Mouse (Mus musculus) lung, embryonic 14.5 days (tissue): ENCODE measurements around the gene Katnb1. TPM values are rescaled to one million over a fixed set of nuclear protein-coding genes. Genes with fewer than 3 reads are reported as not detected.

Source experiments
- ATAC-seq: fragments of 200-750 bp; cut with Nextera tagmentation; 2 replicates; pipeline ENCODE4 v1.8.0; 2017; ENCODE audit warnings: mild to moderate bottlenecking, moderate TSS enrichment, moderate library complexity; ENCODE audit not compliant: insufficient read depth
- DNase-seq: peaks from one replicate; pipeline ENCODE4 v3.0.0-alpha.2; 2015
- H3K27ac ChIP-seq: fragments of 300-500 bp; sonication (generic); 2 replicates; pipeline ENCODE4 v1.5.1; 2014; ENCODE audit warnings: low read depth, mild to moderate bottlenecking, moderate library complexity
- H3K27me3 ChIP-seq: fragments of 300-500 bp; sonication (generic); 2 replicates; pipeline ENCODE4 v1.6.1; 2014; ENCODE audit warnings: low read length, control low read depth; ENCODE audit not compliant: insufficient read depth
- H3K36me3 ChIP-seq: fragments of 300-500 bp; sonication (generic); 2 replicates; pipeline ENCODE4 v1.6.1; 2014; ENCODE audit warnings: control low read depth; ENCODE audit not compliant: insufficient read depth
- H3K4me1 ChIP-seq: fragments of 300-500 bp; sonication (generic); 2 replicates; pipeline ENCODE4 v1.6.1; 2014; ENCODE audit warnings: antibody characterized with exemption, control low read depth; ENCODE audit not compliant: insufficient read depth
- H3K4me2 ChIP-seq: fragments of 300-500 bp; sonication (generic); 2 replicates; pipeline ENCODE4 v1.6.1; 2014; ENCODE audit warnings: mild to moderate bottlenecking
- H3K4me3 ChIP-seq: fragments of 300-500 bp; sonication (generic); 2 replicates; pipeline ENCODE4 v1.5.1; 2014; ENCODE audit warnings: low read depth, low read length
- H3K9ac ChIP-seq: fragments of 300-500 bp; sonication (generic); 2 replicates; pipeline ENCODE4 v1.6.1; 2014
- H3K9me3 ChIP-seq: fragments of 300-500 bp; sonication (generic); 2 replicates; pipeline ENCODE4 v1.6.1; 2016; ENCODE audit warnings: low read depth, low read length, control low read depth
- CTCF ChIP-seq: IDR thresholded peaks from 2 replicates; pipeline ENCODE4 v1.5.1; 2016; ENCODE audit warnings: antibody characterized with exemption, low read depth
- WGBS: fragments of 180-500 bp; shearing (Covaris S2); extraction: QIAGEN DNeasy Blood & Tissue Kit; methylation state at CpG from one replicate; pipeline ENCODE4 v1.1.7; 2014; 5-methylcytosine and 5-hydroxymethylcytosine counted together
- polyA plus RNA-seq: library from polyadenylated mRNA; unstranded; fragments of >200 nt; fragmentation: Nextera tagmentation; extraction: Ambion mirVana; gene quantifications from 2 replicates; pipeline ENCODE4 v1.2.1, GENCODE M21; 2014

Katnb1 gene
- polyA plus RNA-seq, 1 experiment from 2014 or later, result 23.1 TPM

DNA sequence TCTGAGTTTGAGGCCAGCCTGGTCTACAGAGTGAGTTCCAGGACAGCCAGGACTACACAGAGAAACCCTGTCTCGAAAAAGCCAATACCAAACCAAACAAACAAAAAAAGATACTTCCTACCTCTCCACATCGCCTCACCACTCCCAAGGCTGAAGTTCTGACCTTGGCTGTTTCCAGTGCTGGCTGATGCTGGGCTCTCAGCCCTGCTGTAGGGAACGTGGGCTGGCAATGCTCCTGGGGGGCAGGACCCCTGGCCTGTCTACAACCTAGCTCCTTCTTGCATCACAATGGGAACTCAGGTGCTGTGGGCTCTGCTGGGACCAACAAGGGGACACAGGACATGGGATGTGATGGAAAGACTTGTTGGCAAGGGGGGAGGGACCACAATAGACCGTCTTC is 32.1 kb downstream of the Katnb1 start:
- H3K36me3 ChIP-seq, result peaks cover 11% of the 10 kb centered on the region; the same call in 1 of the 2 replicates
- no peaks in the 10 kb centered on the region for H3K27me3 ChIP-seq
- no peak overlapping the region for H3K4me3 ChIP-seq
- H3K9ac ChIP-seq, result no peak overlapping the region
- ATAC-seq (no peak), DNase-seq (no peak)
- no peaks in the 10 kb centered on the region for H3K4me1 ChIP-seq
- no peak overlapping the region for H3K4me2 ChIP-seq
- H3K27ac ChIP-seq, result no peak overlapping the region
- 72% methylated on average over 4 of the region's 4 CpGs for whole genome bisulfite sequencing
- no peak for TF ChIP-seq CTCF
- H3K9me3 ChIP-seq, result no peaks in the 10 kb centered on the region

DNA sequence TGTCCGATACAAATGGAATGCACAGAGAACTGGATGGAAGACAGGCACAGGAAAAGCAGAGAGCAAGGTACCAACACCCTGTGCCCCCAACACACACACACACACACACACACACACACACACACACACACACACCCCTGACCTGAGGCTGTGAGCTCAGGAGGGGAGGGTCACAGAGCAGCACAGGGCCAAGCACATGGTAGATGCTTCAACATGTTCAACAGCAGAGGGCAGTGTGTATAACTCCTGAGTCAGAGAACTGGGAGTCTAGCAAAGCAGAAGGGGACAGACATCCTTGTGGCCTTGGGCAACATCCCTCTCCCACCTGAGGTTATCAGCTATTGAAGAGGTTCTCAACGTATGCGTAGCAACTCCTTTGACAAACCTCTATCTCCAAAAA is 32.8 kb downstream of the Katnb1 start:
- TF ChIP-seq CTCF, result peak; percentile 77
- H3K4me1 ChIP-seq, result no peaks in the 10 kb centered on the region
- H3K27me3 ChIP-seq, result no peaks in the 10 kb centered on the region
- DNase-seq, result peak; percentile 71
- ATAC-seq, result peak; percentile 54; the same call in 1 of the 2 replicates
- no peaks in the 10 kb centered on the region for H3K9me3 ChIP-seq
- no peak overlapping the region for H3K4me2 ChIP-seq
- no peak overlapping the region for H3K9ac ChIP-seq
- 0 out of 2 replicates have a peak, but pooled peaks cover 6% of the 10 kb centered on the region for H3K36me3 ChIP-seq
- WGBS, result 78% methylated on average over 3 of the region's 3 CpGs
- no peak overlapping the region for H3K27ac ChIP-seq
- H3K4me3 ChIP-seq, result no peak overlapping the region

GRCm38 (mm10) chr8:95123455-95123854 is 42.5 kb downstream of the Katnb1 start:
- no peak overlapping the region for H3K4me3 ChIP-seq
- ATAC-seq, result no peak
- no peaks in the 10 kb centered on the region for H3K9me3 ChIP-seq
- H3K4me1 ChIP-seq, result no peaks in the 10 kb centered on the region
- 90% methylated on average over 5 of the region's 5 CpGs for WGBS
- no peak overlapping the region for H3K9ac ChIP-seq
- no peak overlapping the region for H3K27ac ChIP-seq
- no peak overlapping the region for H3K4me2 ChIP-seq
- DNase-seq, result no peak
- no peaks in the 10 kb centered on the region for H3K27me3 ChIP-seq
- peaks cover 9% of the 10 kb centered on the region; the same call in 1 of the 2 replicates for H3K36me3 ChIP-seq
- peak; percentile 32 for TF ChIP-seq CTCF

DNA sequence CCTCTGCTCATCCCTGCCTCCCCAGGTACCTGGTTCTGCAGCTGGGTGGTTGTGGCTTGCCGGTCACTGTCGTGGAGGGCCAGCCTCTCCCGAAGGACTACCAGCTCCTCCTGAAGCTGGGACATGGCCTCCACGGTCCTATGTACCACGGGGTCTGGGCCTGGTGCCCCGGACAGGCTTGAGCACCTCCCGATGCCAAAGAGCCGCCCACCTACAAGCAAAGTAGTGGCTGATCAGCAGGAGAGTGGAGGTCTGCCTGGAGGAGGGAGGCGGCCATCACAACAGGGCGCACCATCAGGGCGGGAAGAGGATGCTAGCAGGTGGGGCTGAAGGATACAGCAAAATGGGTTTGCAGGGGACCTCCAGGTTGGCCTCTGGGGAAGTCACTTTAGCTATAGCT is 45.5 kb downstream of the Katnb1 start:
- no peak for ATAC-seq
- no peak for DNase-seq
- no peak for TF ChIP-seq CTCF
- H3K9ac ChIP-seq, result no peak overlapping the region
- H3K36me3 ChIP-seq, result peaks cover 10% of the 10 kb centered on the region; the same call in 1 of the 2 replicates
- no peaks in the 10 kb centered on the region for H3K4me1 ChIP-seq
- no peaks in the 10 kb centered on the region for H3K27me3 ChIP-seq
- no peaks in the 10 kb centered on the region for H3K9me3 ChIP-seq
- 85% methylated on average over 11 of the region's 11 CpGs for WGBS
- H3K4me2 ChIP-seq, result no peak overlapping the region
- H3K27ac ChIP-seq, result no peak overlapping the region
- H3K4me3 ChIP-seq, result no peak overlapping the region

DNA sequence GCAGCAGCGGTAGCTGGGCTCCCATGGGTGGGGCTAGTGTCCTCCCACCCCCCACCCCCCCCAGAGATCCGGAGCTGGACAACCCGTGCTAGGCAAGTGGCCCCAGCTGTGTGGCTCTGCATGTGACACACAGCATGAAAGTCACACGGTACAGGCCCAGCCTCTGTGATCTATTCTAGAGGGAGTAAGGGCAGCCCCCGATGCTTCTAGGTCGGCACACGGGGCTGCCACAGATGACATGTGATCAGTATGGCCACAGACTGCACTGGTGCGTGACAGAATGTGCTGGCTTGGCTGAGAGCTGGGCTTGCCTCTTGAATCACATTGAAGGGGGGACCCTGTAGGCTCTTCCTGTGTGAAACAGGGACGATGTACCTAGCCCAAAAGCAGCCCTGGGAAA is 46.7 kb downstream of the Katnb1 start:
- Histone ChIP-seq H3K9me3 (no peaks in the 10 kb centered on the region), H3K36me3 (peaks cover 12% of the 10 kb centered on the region; the same call in 1 of the 2 replicates), H3K4me1 (no peaks in the 10 kb centered on the region), H3K4me3 (no peak overlapping the region), H3K4me2 (no peak overlapping the region), H3K9ac (no peak overlapping the region), H3K27ac (no peak overlapping the region), H3K27me3 (no peaks in the 10 kb centered on the region)
- 71% methylated on average over 9 of the region's 9 CpGs for WGBS
- TF ChIP-seq CTCF, result no peak
- DNase-seq, result no peak
- ATAC-seq, result no peak

DNA sequence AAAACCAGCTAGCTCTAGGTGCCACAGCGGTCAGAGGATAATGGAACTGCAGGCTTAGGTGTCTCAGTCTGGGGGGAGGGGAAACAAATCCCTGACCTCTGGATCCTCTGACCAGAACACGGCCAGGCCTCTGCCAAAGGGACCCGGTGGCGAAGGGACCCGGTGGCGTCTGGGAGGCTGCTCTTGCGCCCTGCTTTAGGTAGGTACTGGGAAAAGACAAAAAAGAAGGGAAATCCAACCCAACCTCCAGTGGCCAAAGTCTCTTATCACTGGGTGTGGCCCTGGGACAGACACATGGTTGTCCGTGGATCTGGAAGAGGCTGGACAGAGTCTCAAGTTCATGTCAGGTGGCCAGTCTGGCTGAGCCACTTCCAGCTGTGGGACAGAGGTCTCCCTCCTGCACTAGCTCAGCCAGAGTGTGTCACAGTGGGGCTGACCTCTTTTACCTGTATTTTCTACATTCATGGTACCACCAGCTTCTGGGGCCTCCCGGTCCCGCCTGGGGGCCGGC is 47.8 kb downstream of the Katnb1 start:
- H3K27me3 ChIP-seq, result no peaks in the 10 kb centered on the region
- H3K36me3 ChIP-seq, result peaks cover 16% of the 10 kb centered on the region; the same call in 1 of the 2 replicates
- DNase-seq, result no peak
- H3K4me3 ChIP-seq, result no peak overlapping the region
- ATAC-seq, result no peak
- no peak overlapping the region for H3K27ac ChIP-seq
- H3K9me3 ChIP-seq, result no peaks in the 10 kb centered on the region
- no peak overlapping the region for H3K4me2 ChIP-seq
- H3K4me1 ChIP-seq, result no peaks in the 10 kb centered on the region
- TF ChIP-seq CTCF, result no peak
- H3K9ac ChIP-seq, result no peak overlapping the region
- WGBS, result 85% methylated on average over 11 of the region's 11 CpGs

DNA sequence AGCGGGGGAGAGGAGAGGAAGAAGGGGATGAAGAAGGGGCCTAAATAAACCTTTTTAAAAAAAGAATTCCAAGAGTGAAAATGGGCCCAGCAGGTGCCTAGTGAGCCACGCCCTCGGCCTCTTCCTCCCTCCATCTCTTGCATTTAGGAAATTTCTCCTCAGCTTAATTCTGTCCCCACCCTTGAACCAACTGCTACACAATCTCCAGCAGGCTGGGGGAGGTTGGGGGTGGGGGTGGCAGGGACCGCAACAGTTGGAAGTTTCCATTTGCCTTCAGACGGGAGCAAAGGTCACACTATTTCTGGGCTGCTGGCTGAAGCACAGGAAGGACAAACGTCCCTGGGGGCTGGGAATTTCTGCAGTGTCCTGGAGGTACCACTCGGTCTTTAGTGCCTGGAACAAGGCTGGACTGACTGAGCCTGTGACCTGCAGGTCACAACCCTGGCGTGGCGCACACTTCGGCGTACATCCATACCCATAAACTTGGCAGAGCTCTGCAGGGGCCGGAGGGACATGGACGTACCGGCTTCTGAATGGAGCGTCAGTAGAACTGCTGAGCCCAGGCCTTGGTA is 50.1 kb downstream of the Katnb1 start:
- peak; percentile 11 for DNase-seq
- Histone ChIP-seq H3K4me2 (no peak overlapping the region), H3K27me3 (no peaks in the 10 kb centered on the region), H3K27ac (no peak overlapping the region), H3K9ac (no peak overlapping the region), H3K4me3 (no peak overlapping the region), H3K9me3 (no peaks in the 10 kb centered on the region), H3K4me1 (no peaks in the 10 kb centered on the region), H3K36me3 (peaks cover 23% of the 10 kb centered on the region; the same call in 1 of the 2 replicates)
- TF ChIP-seq CTCF, result no peak
- ATAC-seq, result 0 out of 2 replicates have a peak, but pooled peaks have one; percentile 15
- 63% methylated on average over 15 of the region's 15 CpGs for WGBS
